Mouse (Mus musculus) spleen, embryonic (tissue): Measurements from ENCODE around the gene Olfr533.
"Not testable (repeated sequence)": the region's sequence is repeated elsewhere in the genome, so short reads cannot be mapped to it uniquely, and the experiment has no call there.

Experiments
- CTCF ChIA-PET: fragments of 350-600 bp; sonication (Branson Sonifier 250); formaldehyde crosslinking; loops from one replicate; lab custom pipeline; 2022; lab: Charles Lee

Olfr533 gene

GRCm38 (mm10) chr7:140463070-140463469, at the start of gene Olfr533:
Gene Olfr533 (plus strand): TSS chr7:140463370.
- CTCF ChIA-PET: not testable (repeated sequence)

- CTCF ChIA-PET: no interaction called here
Measured at GRCm38 (mm10) chr7:140421539-140421938, 41.6 kb upstream of the Olfr533 start, which contains the start of gene Olfr532. Gene Olfr532 (minus strand): TSS chr7:140421639.

- CTCF ChIA-PET: no interaction called here
Measured at GRCm38 (mm10) chr7:140443141-140443540, 20.0 kb upstream of the Olfr533 start.

- CTCF ChIA-PET: no interaction called here
Measured at GRCm38 (mm10) chr7:140477886-140478285, 14.7 kb downstream of the Olfr533 start.

GRCm38 (mm10) chr7:140478733-140479132, 15.6 kb downstream of the Olfr533 start:
- CTCF ChIA-PET: no interaction called here

GRCm38 (mm10) chr7:140483916-140484315, 20.7 kb downstream of the Olfr533 start, which contains the start of gene Olfr535:
Gene Olfr535 (plus strand): TSS chr7:140484216.
- CTCF ChIA-PET: no interaction called here

GRCm38 (mm10) chr7:140488981-140489380, 25.8 kb downstream of the Olfr533 start:
- CTCF ChIA-PET: no interaction called here

- CTCF ChIA-PET: no interaction called here
Measured at GRCm38 (mm10) chr7:140494231-140494630, 31.1 kb downstream of the Olfr533 start.

- CTCF ChIA-PET: no interaction called here
Measured at GRCm38 (mm10) chr7:140494702-140495101, 31.5 kb downstream of the Olfr533 start.

GRCm38 (mm10) chr7:140507346-140508021, 44.3 kb downstream of the Olfr533 start, which contains the start of gene Olfr536:
Gene Olfr536 (minus strand): TSS chr7:140507396.
- CTCF ChIA-PET: not testable (repeated sequence)
